Mouse (Mus musculus) adrenal gland, postnatal 36 days (tissue): Measurements from ENCODE around the gene Camk2d. TPM values are rescaled to one million over a fixed set of nuclear protein-coding genes. Genes with fewer than 3 reads are reported as not detected.

Source experiments
- DNase-seq, 2 experiments: peaks; one replicate each; pipeline ENCODE4 v3.0.0; 2021; ENCODE audit warnings: mixed read lengths in 1 of 2
- total RNA-seq, 2 experiments: library from RNA; stranded (reverse); gene quantifications; 2 replicates each; pipeline ENCODE4 v1.2.3; 2021

The Camk2d gene
- total RNA-seq, 2 experiments from 2014 or later = 96.8 to 97.2 TPM

DNA sequence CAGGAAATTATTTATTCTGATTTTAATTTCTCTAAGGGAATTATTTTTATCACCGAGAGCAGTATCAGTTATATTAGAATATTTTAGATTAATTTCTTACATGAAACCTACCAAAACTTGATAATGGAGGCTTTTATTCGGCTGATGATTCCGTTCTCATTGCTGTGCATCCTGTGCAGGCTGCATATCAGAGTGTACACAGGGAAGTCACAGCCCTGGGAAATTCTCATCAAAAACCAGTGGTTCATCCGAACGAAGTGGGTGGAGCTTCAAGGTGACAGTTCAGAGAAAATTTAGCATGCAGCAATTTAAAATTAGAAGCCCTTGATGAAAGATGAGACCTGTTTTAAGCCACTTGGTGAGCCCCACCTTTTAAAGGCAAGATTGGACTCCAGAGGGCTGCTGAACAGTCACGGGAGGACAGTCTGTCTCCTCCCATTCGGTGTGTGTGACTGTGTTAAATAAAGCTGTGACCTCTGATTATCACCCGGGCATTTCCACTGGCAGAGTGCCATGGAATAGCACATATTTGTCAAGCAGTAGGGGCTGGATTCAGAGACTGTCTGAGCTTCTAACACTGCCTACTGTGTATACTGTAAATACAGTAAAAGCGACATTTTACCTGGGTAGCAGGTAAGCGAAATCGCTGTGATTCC, 150.2 kb downstream of the Camk2d start:
- peak in 1 of 2 experiments; percentile 19 for DNase-seq

DNA sequence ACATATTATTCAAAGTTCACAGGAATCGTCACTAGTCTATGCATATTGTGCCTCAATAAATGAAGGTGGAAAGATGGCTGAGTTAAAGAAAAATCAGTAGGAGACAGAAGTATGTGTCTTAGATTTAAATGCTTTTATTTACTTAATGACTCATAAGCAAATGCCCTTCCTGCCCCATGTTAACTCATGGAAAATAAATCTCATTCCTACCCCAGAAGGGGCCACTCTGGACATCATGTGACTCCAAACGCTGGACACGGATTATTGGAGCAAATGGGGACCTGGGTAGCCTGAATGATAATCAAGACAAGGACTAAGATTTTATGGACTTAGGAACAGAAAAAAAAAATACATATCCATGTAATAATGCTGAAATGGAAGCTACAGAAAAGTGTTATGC, 151.5 kb downstream of the Camk2d start:
- no peak for DNase-seq

- no peak for DNase-seq
Observed at GRCm38 (mm10) chr3:126751377-126752098, 155.4 kb downstream of the Camk2d start.

- DNase-seq = no peak
Observed at GRCm38 (mm10) chr3:126752978-126753377, 156.9 kb downstream of the Camk2d start.

GRCm38 (mm10) chr3:126758398-126758797, 162.3 kb downstream of the Camk2d start:
- no peak for DNase-seq

DNA sequence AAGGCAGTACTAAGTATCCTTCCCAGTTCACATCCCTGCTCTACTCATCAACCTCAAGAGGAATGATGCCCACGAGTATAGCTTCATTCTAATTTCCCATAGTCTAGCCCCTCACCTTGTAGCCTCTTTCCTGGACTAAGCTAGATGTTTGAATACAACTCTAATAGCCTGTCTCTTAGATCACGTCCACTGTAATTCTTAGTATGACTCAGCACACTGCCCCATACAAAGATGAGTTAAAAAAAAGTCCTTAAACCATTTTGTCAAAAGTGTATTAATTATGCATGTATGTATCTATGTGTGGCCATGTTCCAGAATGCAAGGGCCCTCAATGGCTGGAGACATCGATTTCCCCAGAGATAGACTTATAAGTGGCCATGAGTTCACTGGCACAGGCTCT, 164.5 kb downstream of the Camk2d start:
- no peak for DNase-seq

DNA sequence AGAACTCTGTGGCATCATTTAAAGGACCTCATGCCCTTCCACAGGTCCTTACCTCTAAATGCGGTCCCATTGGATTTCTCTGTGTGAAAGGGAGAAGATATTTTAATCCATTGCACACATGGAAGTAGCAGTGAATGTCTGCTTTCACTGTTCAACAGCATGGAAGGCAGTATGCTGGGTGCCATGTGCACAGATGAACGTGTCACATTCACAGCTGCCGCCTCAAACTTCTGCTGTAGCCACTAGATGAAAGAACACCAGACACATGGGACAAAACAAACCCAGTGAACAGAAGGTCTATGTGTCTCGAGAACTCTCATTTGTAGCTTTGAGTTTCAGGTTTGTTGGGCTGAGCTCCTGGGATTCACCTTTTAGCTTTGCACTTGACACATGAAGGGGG, 168.6 kb downstream of the Camk2d start:
- no peak for DNase-seq

DNA sequence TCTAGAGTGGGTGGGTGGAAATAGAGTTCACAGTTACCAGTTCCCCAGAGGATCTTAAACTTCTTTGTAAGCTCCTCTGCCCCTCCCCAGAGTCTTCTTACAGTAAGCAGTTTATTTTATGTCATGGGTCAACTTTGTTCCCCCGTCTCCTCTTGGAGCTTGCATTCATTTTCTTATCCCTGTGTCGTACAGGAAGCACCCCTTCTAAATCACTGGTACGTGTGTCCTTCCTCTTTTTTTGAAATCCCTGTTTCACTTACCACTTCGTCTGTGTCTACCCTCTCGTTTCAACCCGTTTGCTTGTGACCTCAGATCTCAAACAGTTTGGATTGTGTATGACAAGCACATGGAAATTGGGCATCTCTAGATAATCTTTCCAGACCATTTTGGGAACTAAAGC, 174.0 kb downstream of the Camk2d start:
- no peak for DNase-seq

- DNase-seq = no peak
Observed at GRCm38 (mm10) chr3:126771032-126771431, 174.9 kb downstream of the Camk2d start.

DNA sequence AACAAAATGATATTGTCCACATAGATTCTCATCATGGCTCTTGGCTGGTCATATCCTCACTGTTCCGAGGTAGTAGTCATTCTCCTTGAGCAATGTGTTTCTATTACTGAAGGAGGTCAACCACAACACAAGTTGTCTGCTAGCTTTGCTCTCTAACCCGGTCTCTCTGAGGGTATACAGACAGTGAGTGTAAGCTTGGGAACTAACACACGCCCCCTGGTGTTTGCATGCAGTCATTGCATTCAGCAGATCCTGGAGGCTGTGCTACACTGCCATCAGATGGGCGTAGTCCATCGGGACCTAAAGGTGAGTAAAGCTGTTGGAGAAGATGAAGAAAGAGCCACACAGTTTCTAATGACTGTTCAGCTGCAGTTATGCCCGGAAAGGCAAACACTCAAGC, 175.4 kb downstream of the Camk2d start:
- DNase-seq = peak; percentile 79 to 86

DNA sequence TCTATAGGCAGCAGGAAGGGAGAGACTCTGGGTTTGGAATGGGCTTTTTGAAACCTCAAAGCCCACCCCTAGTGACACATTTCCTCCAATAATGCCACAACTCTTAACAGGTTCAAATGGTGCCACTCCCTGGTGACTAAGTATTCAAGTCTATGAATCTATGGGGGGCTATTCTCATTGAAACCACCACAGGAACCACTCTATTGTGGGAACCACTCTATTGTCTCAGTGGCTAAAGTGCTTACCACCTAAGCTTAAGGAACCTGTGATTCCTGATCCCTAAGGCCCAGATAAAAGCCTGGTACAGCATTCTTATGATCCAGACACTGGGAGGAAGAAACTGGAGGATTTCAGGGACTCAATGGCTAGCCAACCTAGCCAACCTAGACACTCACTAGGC, 179.9 kb downstream of the Camk2d start:
- DNase-seq = no peak

- DNase-seq = no peak
Observed at GRCm38 (mm10) chr3:126777101-126777500, 181.0 kb downstream of the Camk2d start.

DNA sequence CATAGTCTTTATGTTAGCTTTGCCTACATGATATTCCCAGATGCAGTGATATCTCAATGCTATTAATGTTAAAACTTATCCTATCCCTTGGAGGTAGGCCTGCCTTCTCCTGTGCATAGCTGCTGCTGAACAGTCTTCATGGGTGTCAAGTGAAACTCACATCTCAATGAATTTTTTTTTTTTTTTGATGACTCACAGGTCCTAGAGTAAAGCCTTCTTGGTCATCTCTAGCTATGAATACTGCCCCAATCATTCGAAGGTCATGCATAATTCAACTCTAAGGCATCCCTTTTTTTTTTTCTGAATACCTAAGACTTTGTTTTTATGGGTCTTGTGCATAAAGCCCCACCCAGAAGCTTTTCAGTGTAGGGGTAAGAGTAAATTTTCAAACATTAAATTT, 181.8 kb downstream of the Camk2d start:
- no peak for DNase-seq

DNA sequence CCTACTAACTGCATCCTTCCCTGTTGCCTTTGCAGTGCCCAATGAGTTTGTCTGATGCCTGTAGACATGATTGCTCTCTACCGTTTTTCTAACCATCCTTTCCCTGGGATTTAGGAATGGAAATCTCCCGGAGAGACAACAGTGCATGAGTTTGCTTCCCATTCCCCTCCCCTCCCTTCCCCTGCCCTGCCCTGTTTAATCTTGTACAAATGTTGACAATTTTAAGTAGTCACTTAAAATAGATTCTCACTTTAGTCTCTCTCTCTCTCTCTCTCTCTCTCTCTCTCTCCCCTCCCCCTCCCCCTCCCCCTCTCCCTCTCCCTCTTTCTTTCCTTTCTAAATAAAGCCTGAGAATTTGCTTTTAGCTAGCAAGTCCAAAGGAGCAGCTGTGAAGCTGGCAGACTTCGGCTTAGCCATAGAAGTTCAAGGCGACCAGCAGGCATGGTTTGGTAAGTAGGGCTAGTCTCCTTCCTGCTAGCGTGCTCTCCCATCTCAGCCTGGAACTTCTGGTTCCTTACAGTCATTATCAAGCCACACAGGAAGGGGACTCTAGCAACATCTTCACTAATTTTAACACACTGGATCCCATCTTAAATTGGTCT, 184.0 kb downstream of the Camk2d start:
- DNase-seq = no peak

- DNase-seq = no peak
Observed at GRCm38 (mm10) chr3:126793035-126793964, 197.2 kb downstream of the Camk2d start.

- DNase-seq = no peak
Observed at GRCm38 (mm10) chr3:126795904-126796303, 199.8 kb downstream of the Camk2d start.

DNA sequence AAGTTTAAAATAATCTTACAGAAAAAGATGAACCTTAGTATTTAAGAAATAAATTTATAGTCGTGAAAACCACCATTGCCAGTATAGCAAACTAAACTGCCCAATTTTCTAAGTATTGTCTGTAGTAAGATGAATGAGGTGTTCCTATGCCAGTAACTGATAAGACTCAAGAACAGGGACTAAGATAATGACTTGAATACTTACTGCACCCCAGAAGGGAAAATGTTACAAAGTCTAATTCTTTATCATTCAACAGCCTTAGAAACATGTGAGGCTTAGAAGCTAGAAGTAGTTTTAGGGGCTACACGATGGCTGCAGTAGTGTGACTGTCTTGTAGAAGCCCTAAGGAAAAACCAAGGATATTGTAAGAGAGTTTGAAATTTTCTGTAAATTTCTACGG, 200.9 kb downstream of the Camk2d start:
- DNase-seq = no peak

- no peak for DNase-seq
Observed at GRCm38 (mm10) chr3:126797810-126798209, 201.7 kb downstream of the Camk2d start.

GRCm38 (mm10) chr3:126802988-126803387, 206.9 kb downstream of the Camk2d start:
- no peak for DNase-seq

DNA sequence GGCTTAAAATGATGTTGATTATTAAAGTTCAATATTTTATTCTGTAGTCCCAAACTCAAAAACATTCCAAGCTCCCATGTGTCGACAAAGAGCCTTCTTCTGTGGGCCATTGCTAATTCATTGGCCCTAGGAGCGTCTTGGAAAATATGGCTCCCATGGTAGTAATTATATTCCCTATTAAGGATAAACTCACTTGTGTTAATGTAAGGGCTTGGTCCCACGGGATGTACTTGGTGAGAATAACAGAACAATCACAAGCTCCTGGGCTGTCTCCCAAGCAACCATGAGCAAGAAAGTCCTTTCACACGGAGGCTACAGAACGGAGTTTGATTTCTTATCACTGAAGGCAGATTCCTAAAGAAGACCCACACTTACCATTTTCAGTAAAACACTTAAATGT, 208.9 kb downstream of the Camk2d start:
- DNase-seq = no peak

DNA sequence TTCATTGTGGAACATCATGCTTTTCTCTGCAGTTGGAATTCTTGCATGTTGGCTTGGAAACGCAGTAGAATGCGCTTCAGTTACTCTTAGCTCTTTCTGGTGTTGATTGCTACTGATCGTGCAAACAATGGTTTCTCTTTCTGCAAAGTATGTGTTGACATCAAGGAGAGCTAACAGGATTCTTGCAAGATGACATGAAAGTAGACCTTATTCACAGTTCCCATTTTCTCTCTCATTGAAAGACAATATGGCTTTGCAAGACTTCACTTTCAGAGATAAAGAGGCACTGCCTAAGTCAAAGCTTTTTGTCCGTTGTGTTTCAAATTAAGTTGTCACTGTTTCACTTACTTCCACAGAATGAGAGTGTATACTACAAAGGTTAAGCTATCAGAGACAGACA, 210.0 kb downstream of the Camk2d start:
- DNase-seq = no peak

DNA sequence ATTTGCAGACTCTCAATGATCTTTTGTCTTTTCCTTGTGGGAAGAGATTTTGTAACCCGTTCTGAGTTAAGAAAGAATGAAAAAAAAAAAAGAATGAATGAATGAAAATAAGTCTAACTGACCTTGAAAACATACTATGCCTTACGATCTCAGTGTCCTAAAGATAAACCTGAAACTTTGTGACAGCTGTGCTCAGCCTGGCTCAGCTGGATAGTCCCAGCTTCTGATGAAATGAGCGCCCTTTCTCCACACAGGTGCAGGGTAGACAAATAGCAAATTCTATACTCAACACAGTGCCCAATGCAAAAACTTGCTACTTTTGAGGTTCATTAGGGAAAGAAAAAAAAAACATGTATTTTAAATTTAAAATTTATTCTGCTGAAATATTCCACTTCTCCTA, 213.8 kb downstream of the Camk2d start:
- no peak for DNase-seq
